Mouse (Mus musculus) intestine, embryonic 14.5 days (tissue): ENCODE measurements around the gene Pml. TPM values are rescaled to one million over a fixed set of nuclear protein-coding genes. Genes with fewer than 3 reads are reported as not detected.
"Not testable (repeated sequence)": the region's sequence is repeated elsewhere in the genome, so short reads cannot be mapped to it uniquely, and the experiment has no call there.

ENCODE experiments used
- ATAC-seq: fragments of 200-750 bp; cut with Nextera tagmentation; replicated peaks from 2 replicates; pipeline ENCODE4 v1.8.0; 2017; ENCODE audit warnings: low read depth, moderate number of reproducible peaks, moderate TSS enrichment, moderate library complexity; ENCODE audit not compliant: low FRiP score, low TSS enrichment
- DNase-seq: peaks from one replicate; pipeline ENCODE4 v3.0.0-alpha.2; 2018; ENCODE audit warnings: low spot score
- H3K27ac ChIP-seq: fragments of 300-500 bp; sonication (generic); 2 replicates; pipeline ENCODE4 v1.5.1; 2014; ENCODE audit warnings: low read depth, mild to moderate bottlenecking, control low read depth
- H3K27me3 ChIP-seq: fragments of 300-500 bp; sonication (generic); replicated peaks from 2 replicates; pipeline ENCODE4 v1.6.1; 2014; ENCODE audit warnings: low read length, control low read depth; ENCODE audit not compliant: control insufficient read depth, insufficient read depth
- H3K36me3 ChIP-seq: fragments of 300-500 bp; sonication (generic); 2 replicates; pipeline ENCODE4 v1.6.1; 2014; ENCODE audit warnings: low read length, control low read depth; ENCODE audit not compliant: control insufficient read depth, insufficient read depth
- H3K4me1 ChIP-seq: fragments of 300-500 bp; sonication (generic); replicated peaks from 2 replicates; pipeline ENCODE4 v1.6.1; 2014; ENCODE audit warnings: low read length, control low read depth, mixed read lengths; ENCODE audit not compliant: control insufficient read depth, insufficient read depth
- H3K4me2 ChIP-seq: fragments of 300-500 bp; sonication (generic); 2 replicates; pipeline ENCODE4 v1.6.1; 2014; ENCODE audit warnings: low read length
- H3K4me3 ChIP-seq: fragments of 300-500 bp; sonication (generic); 2 replicates; pipeline ENCODE4 v1.5.1; 2014; ENCODE audit warnings: low read depth, low read length, control low read depth, mixed read lengths
- H3K9ac ChIP-seq: fragments of 300-500 bp; sonication (generic); 2 replicates; pipeline ENCODE4 v1.6.1; 2014; ENCODE audit warnings: mild to moderate bottlenecking, low read length
- H3K9me3 ChIP-seq: fragments of 300-500 bp; sonication (generic); 2 replicates; pipeline ENCODE4 v1.6.1; 2016; ENCODE audit warnings: low read length, control low read depth; ENCODE audit not compliant: control insufficient read depth
- WGBS: fragments of 180-500 bp; shearing (Covaris S2); extraction: QIAGEN DNeasy Blood & Tissue Kit; methylation state at CpG from one replicate; pipeline ENCODE4 v1.1.7; 2014; 5-methylcytosine and 5-hydroxymethylcytosine counted together
- polyA plus RNA-seq: library from polyadenylated mRNA; unstranded; fragments of >200 nt; fragmentation: Nextera tagmentation; extraction: Ambion mirVana; gene quantifications from 2 replicates; pipeline ENCODE4 v1.2.1, GENCODE M21; 2014

Gene Pml
- polyA plus RNA-seq, 1 experiment from 2014 or later, result 16.9 TPM

DNA sequence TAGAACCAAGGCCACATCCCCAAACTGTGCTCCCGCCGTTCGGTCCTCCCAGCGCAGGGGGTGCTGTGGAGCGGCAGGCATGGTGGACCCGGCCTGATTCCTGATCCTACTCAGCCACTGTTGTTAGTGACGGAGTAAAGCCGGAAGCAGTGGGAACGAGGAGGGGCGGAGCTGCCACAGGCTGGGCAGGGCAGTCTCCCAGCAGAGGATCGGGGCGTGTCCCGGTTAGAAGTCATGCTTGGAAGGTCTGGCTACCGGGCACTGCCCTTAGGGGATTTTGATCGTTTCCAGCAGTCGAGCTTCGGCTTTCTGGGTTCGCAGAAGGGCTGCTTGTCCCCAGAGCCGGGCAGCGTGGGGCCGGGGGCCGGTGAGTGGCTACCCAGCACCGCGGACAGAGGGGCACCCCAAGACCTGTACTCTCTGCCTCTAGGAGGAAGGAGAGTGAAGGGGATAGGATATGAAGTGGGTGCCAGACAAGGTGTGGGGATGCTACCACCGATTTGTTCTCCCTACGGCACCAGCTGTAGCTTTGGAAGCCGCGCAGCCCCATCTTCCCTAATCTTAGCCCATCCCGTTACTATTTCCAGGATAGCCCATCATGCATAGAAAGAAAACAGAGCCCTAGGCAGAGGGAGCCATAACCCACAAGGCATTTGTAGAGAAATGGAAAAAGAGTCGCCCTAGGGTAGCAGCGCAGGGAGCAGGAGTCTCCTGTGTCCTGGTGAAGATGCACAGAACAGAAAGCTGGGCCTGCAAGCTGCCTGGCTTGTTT lies 3.6 kb upstream of the Pml start, which contains the start of gene Stoml1:
Stoml1 (plus strand) TSS at position 132 of the 772 bp plus-strand sequence.
- peak within 1 kb of the TSS; percentile 73 for H3K9ac ChIP-seq
- peaks cover 13% of the 10 kb centered on the region for H3K4me1 ChIP-seq
- H3K36me3 ChIP-seq, result peaks cover 17% of the 10 kb centered on the region; the same call in 1 of the 2 replicates
- H3K4me3 ChIP-seq, result peak within 1 kb of the TSS; percentile 80
- no peaks in the 10 kb centered on the region for H3K9me3 ChIP-seq
- WGBS, result under 1% methylated on average over 29 of the region's 31 CpGs
- DNase-seq (peak; percentile 99), ATAC-seq (peak; percentile 93)
- H3K27ac ChIP-seq, result peak within 1 kb of the TSS; percentile 54; the same call in 1 of the 2 replicates
- peak within 1 kb of the TSS; percentile 58 for H3K4me2 ChIP-seq
- no peaks in the 10 kb centered on the region for H3K27me3 ChIP-seq

DNA sequence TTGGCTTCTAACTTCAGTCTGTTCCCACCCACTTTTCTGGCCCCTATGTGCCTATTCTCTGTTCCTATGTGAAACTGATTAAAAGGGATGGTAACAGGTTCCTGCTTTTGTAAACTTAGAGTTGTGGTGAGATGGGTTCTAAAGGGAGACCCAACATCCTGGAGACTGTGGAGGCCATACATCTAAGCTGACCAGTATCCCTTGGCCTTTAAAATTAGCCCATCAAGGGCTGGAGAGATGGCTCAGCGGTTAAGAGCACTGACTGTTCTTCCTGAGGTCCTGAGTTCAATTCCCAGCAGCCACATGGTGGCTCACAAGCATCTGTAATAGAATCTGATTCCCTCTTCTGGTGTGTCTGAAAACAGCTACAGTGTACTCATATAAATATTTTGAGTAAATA lies 1.1 kb upstream of the Pml start:
- WGBS, result 90% methylated on average over 1 of the region's 1 CpGs
- DNase-seq, H3K27ac ChIP-seq, H3K4me3 ChIP-seq, H3K9ac ChIP-seq, H3K4me2 ChIP-seq, H3K27me3 ChIP-seq, H3K9me3 ChIP-seq, ATAC-seq, H3K36me3 ChIP-seq: not testable (repeated sequence)
- H3K4me1 ChIP-seq, result peaks cover 29% of the 10 kb centered on the region

GRCm38 (mm10) chr9:58250322-58250721 lies 736 bp upstream of the Pml start:
- no peak overlapping the region for H3K9ac ChIP-seq
- no peaks in the 10 kb centered on the region for H3K9me3 ChIP-seq
- peaks cover 3% of the 10 kb centered on the region; the same call in 1 of the 2 replicates for H3K36me3 ChIP-seq
- H3K4me2 ChIP-seq, result peak overlapping the region; percentile 80
- no peak for ATAC-seq
- WGBS, result 78% methylated on average over 8 of the region's 8 CpGs
- H3K4me1 ChIP-seq, result peaks cover 29% of the 10 kb centered on the region
- H3K27me3 ChIP-seq, result no peaks in the 10 kb centered on the region
- DNase-seq, result no peak
- H3K4me3 ChIP-seq, result no peak overlapping the region
- H3K27ac ChIP-seq, result peak overlapping the region; percentile 73

DNA sequence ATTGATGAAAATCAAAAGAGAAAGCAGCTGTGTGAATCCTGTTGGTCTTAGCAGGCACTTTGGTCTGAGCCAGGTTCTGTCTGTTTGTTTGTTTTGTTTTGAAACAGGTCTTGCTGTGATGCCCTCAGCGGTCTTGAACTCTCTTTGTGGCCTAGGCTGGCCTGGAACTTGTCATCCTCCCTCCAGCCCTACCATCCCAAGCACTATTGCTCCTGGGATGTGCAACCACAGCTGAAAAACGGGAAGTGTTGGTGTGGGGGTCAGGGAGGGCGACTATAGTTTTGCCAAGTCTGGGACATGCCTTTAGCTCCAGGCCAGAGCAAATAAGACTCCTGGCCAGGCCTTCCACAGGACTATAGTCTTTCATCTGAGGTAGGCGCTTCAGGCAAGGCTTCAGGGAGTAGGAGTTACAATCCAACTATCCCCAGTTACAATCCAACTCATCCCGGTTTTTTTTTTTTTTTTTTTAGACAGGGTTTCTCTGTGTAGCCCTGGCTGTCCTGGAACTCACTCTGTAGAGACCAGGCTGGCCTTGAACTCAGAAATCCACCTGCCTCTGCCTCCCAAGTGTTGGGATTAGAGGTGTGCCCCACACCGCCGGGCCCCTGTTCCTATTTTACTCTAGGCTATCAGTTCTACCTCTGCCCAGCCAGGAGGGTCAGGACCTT lies 706 bp downstream of the Pml start:
- H3K27me3 ChIP-seq, result no peaks in the 10 kb centered on the region
- H3K9ac ChIP-seq, result peak overlapping the region; percentile 65
- no peak for DNase-seq
- peaks cover 29% of the 10 kb centered on the region for H3K4me1 ChIP-seq
- ATAC-seq, result no peak
- H3K4me3 ChIP-seq, result peak overlapping the region; percentile 65
- peaks cover 3% of the 10 kb centered on the region; the same call in 1 of the 2 replicates for H3K36me3 ChIP-seq
- peak overlapping the region; percentile 73 for H3K27ac ChIP-seq
- no peaks in the 10 kb centered on the region for H3K9me3 ChIP-seq
- H3K4me2 ChIP-seq, result peak overlapping the region; percentile 80
- 31% methylated on average over 7 of the region's 7 CpGs for WGBS

DNA sequence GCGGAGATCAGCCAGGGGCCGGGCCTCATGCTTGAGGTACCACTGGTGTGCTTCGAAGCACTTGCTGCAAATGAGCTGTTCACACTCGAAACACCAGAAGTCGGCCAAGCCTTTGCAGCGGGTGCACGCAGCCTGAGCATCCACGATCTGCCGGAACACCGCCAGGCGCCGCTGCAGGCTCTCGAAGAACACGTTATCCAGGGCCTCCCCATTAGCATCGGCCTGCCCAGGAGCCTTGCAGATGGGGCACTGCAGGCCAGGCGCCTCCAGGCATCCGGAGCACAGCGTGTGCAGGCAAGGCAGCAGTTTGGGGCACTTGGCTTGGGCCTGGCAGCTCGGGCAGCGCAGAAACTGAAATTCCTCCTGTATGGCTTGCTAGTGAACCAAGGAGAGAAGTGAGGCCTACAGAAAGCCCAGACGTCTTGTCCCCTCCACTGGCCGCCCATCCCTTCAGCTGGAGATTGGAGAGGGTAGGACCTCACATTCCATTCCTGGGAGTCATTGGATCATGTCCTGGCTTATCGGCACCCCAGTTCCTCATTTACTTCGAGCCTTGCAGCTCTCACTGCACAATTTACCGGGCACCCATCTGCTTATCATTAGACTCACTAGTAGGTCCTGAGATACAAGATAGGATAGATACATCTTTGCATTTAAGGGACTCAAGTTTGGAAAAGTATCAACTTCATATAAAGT lies 2.4 kb downstream of the Pml start:
- Histone ChIP-seq H3K9me3 (no peaks in the 10 kb centered on the region), H3K27ac (peak overlapping the region; percentile 22; the same call in 1 of the 2 replicates), H3K36me3 (peaks cover 3% of the 10 kb centered on the region; the same call in 1 of the 2 replicates), H3K4me3 (peak overlapping the region; percentile 23), H3K4me1 (peaks cover 35% of the 10 kb centered on the region), H3K27me3 (no peaks in the 10 kb centered on the region), H3K9ac (peak overlapping the region; percentile 39), H3K4me2 (peak overlapping the region; percentile 50)
- ATAC-seq, result peak; percentile 44; the same call in 1 of the 2 replicates
- 17% methylated on average over 25 of the region's 25 CpGs for WGBS
- peak; percentile 82 for DNase-seq

DNA sequence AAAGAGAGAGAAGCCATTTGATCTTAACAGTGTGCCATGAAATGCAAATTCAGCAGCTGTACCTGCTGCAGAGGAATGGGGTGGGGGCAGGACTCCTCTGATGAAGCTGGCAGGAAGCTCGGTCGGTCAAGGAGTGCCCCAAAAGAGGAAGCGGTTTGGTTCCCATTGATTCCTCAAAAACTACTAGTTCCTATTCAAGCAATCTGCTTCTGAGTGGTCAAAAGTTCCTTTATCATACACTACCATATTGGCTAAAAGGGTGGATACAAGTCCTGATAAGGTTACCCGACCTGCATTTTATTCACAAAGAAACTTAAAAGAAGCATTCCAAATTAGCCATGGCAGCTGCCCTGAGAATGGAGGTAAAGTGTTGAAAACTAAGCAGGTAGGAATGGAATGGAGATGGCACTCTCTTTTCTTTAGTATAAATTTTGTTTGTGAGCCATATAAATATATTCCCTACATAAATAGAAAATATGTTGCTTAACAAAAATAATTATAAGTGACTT lies 3.4 kb downstream of the Pml start:
- H3K36me3 ChIP-seq, result peaks cover 3% of the 10 kb centered on the region; the same call in 1 of the 2 replicates
- no peak for ATAC-seq

DNA sequence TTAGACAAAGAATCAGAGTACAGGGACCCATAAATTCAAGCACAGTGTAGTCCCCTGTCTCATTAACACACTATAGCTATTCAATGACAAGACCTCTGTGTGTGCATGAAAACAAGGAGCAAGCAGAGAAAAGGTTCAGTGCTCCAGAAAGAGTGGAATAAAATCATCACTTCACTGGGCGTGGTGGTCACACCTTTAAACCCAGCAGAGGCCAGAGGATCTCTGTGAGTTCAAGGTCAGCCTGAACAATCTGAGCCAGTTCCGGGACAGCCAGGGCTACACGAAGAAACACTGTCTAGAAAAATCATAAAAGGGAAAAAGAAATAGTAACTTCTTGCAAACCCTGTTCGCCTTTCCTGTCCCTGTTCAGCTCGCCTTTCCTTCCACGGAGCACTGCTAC lies 5.9 kb downstream of the Pml start:
- Histone ChIP-seq H3K4me2 (no peak overlapping the region), H3K9me3 (no peaks in the 10 kb centered on the region), H3K9ac (no peak overlapping the region), H3K27ac (no peak overlapping the region), H3K4me3 (no peak overlapping the region), H3K36me3 (peaks cover 3% of the 10 kb centered on the region; the same call in 1 of the 2 replicates), H3K4me1 (peaks cover 36% of the 10 kb centered on the region), H3K27me3 (no peaks in the 10 kb centered on the region)
- no peak for DNase-seq
- WGBS, result 77% methylated on average over 6 of the region's 6 CpGs
- ATAC-seq, result no peak

More for the DNA sequence above, 3.4 kb downstream of the Pml start:
- 71% methylated on average over 4 of the region's 4 CpGs for WGBS
- Histone ChIP-seq H3K27me3 (no peaks in the 10 kb centered on the region), H3K4me1 (peaks cover 44% of the 10 kb centered on the region), H3K9me3 (no peaks in the 10 kb centered on the region), H3K9ac (no peak overlapping the region), H3K27ac (no peak overlapping the region), H3K4me2 (no peak overlapping the region), H3K4me3 (no peak overlapping the region)
- DNase-seq, result no peak

- no peak overlapping the region for H3K4me3 ChIP-seq
- H3K9ac ChIP-seq, result no peak overlapping the region
- 77% methylated on average over 5 of the region's 5 CpGs for WGBS
- no peak overlapping the region for H3K4me2 ChIP-seq
- DNase-seq (no peak), ATAC-seq (no peak)
- no peak overlapping the region for H3K27ac ChIP-seq
- peaks cover 27% of the 10 kb centered on the region for H3K4me1 ChIP-seq
- H3K27me3 ChIP-seq, result no peaks in the 10 kb centered on the region
- H3K9me3 ChIP-seq, result no peaks in the 10 kb centered on the region
- peaks cover 3% of the 10 kb centered on the region; the same call in 1 of the 2 replicates for H3K36me3 ChIP-seq
Observed at GRCm38 (mm10) chr9:58242696-58243095, 6.9 kb downstream of the Pml start.
